Mouse (Mus musculus): ENCODE data around the gene Rbms1.

Gene Rbms1

GRCm38 (mm10) chr2:60712483-60712882, 250.5 kb downstream of the Rbms1 start:
- DNase-seq (ENCODE audit: low read depth) = no peak

GRCm38 (mm10) chr2:60711098-60711880, 251.7 kb downstream of the Rbms1 start:
- no peak for DNase-seq (ENCODE audit: low read depth)

- no peak for DNase-seq (ENCODE audit: low read depth)
Observed at GRCm38 (mm10) chr2:60710317-60710716, 252.7 kb downstream of the Rbms1 start.

GRCm38 (mm10) chr2:60708671-60709070, 254.3 kb downstream of the Rbms1 start:
- no peak for DNase-seq (ENCODE audit: low read depth)

- no peak for DNase-seq (ENCODE audit: low read depth)
Observed at GRCm38 (mm10) chr2:60706866-60707265, 256.1 kb downstream of the Rbms1 start.

- no peak for DNase-seq (ENCODE audit: low read depth)
Observed at GRCm38 (mm10) chr2:60705426-60705825, 257.6 kb downstream of the Rbms1 start.

- no peak for DNase-seq (ENCODE audit: low read depth)
Observed at GRCm38 (mm10) chr2:60703315-60703714, 259.7 kb downstream of the Rbms1 start.

GRCm38 (mm10) chr2:60700956-60701355, 262.0 kb downstream of the Rbms1 start:
- DNase-seq (ENCODE audit: low read depth) = no peak

Data from fibroblast of lung, adult 2 months (primary cell).